Mouse (Mus musculus) ES-E14 (cell line): Measurements from ENCODE around the gene Capn10.

ENCODE experiments used
- HCFC1 ChIP-seq: IDR thresholded peaks from 2 replicates; pipeline ENCODE4 v1.6.1; 2012; ENCODE audit warnings: low read length, inconsistent platforms, borderline replicate concordance; ENCODE audit not compliant: insufficient read depth
- ZC3H11A ChIP-seq: IDR thresholded peaks from 2 replicates; pipeline ENCODE4 v1.6.1; 2012; ENCODE audit warnings: low read depth, mild to moderate bottlenecking, inconsistent platforms, low read length, borderline replicate concordance

- no peak for TF ChIP-seq ZC3H11A
- no peak for TF ChIP-seq HCFC1
Measured at GRCm38 (mm10) chr1:92905703-92906310, 28.4 kb upstream of the Capn10 start.
